Comparison of ENCODE assay signal across 18 mouse cellular contexts in the genomic region with DNA sequence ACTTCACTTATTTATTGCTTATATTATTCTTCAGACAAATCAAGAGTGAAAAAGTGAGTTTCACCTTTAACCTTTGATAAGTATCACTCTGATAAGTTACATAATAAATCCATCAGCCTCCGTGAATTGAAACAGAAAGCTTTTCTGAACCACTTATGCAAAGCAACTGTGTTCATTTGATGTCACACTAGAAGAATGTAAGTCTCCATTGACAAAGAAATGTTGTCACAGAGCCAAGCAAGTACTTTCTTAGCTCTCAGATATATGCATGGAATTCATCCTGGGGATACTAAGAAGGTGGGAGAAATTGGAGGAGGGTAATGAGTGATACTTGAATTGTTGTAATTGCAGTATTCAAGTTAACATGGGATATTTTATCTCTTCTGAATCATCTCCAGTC.
"Had no signal": no experiment of that assay in that cellular context is flagged by ENCODE, and none has a peak within 500 bp of the region (broad histone marks: within the 10 kb centered on the region; RNA-seq: fewer than 3 reads in every experiment).

No protein-coding gene starts in this region.

- H3K4me1 ChIP-seq: limb, embryonic 15.5 days; megakaryocyte, embryonic 14.5 days; midbrain, embryonic 10.5 days; midbrain, embryonic 13.5 days; neural tube, embryonic 12.5 days; neural tube, embryonic 15.5 days; stomach, embryonic 15.5 days had no signal

- H3K9me3 ChIP-seq: limb, embryonic 15.5 days; megakaryocyte, embryonic 14.5 days; midbrain, embryonic 10.5 days; midbrain, embryonic 13.5 days; neural tube, embryonic 12.5 days; neural tube, embryonic 15.5 days; stomach, embryonic 15.5 days had no signal

- H3K4me3 ChIP-seq: layer of hippocampus, adult 2 months; limb, embryonic 15.5 days; megakaryocyte, embryonic 14.5 days; midbrain, embryonic 10.5 days; midbrain, embryonic 13.5 days; neural tube, embryonic 12.5 days; neural tube, embryonic 15.5 days; stomach, embryonic 15.5 days had no signal

- H3K27ac ChIP-seq: kidney, postnatal 0 days; layer of hippocampus, adult 2 months; limb, embryonic 15.5 days; liver, embryonic 14.5 days; midbrain, embryonic 10.5 days; midbrain, embryonic 13.5 days; neural tube, embryonic 12.5 days; neural tube, embryonic 15.5 days; stomach, embryonic 15.5 days had no signal

- H3K36me3 ChIP-seq: limb, embryonic 15.5 days; midbrain, embryonic 10.5 days; midbrain, embryonic 13.5 days; neural tube, embryonic 12.5 days; neural tube, embryonic 15.5 days; stomach, embryonic 15.5 days had no signal

- H3K4me2 ChIP-seq: limb, embryonic 15.5 days; liver, embryonic 11.5 days; midbrain, embryonic 13.5 days; neural tube, embryonic 12.5 days; neural tube, embryonic 15.5 days; stomach, embryonic 15.5 days had no signal

- H3K27me3 ChIP-seq: limb, embryonic 15.5 days; megakaryocyte, embryonic 14.5 days; midbrain, embryonic 13.5 days; neural tube, embryonic 12.5 days; neural tube, embryonic 15.5 days; stomach, embryonic 15.5 days had no signal

- H3K9ac ChIP-seq: limb, embryonic 15.5 days; liver, embryonic 14.5 days; liver, postnatal 0 days; midbrain, embryonic 13.5 days; neural tube, embryonic 12.5 days; neural tube, embryonic 15.5 days; stomach, embryonic 15.5 days had no signal

- ATAC-seq: liver, postnatal 0 days; midbrain, embryonic 13.5 days had no signal

- DNase-seq: kidney, adult 2 months; kidney, postnatal 25 days; layer of hippocampus, adult 9-11 months; liver, postnatal 0 days; right cerebral cortex, postnatal 25 days; spleen, adult 18-20 months; thymus, postnatal 25 days had no signal
